Mouse (Mus musculus) central nervous system, embryonic 11.5 days (tissue): ENCODE results near the gene Zfp282. TPM values are rescaled to one million over a fixed set of nuclear protein-coding genes. Genes with fewer than 3 reads are reported as not detected.

Source experiments
- polyA plus RNA-seq: library from polyadenylated mRNA; depleted of rRNA; stranded (reverse); fragments of >200 nt; gene quantifications from 2 replicates; pipeline ENCODE4 v1.2.3, GENCODE M21; 2012; rRNA removed

Zfp282 gene
- 15.2 and 17.5 TPM in 2 replicates for polyA plus RNA-seq

DNA sequence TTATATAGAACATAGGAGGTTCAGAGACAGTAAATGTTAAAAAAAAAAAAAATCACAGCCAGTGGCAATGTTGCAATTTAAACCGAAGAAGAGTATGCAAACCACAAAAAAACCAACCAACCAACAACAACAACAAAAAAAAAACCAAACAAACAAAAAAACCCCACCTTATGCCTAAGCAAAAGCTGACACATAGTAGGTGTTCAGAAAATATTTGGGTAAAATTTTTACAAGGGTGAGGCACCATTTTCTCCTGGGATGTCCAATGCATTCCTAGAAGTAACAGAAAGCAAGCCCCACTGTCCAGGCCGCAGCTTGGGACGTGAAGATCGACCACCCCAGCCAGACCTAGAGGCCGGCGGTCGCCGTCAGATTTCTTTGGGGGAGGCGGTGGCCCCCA, at the start of gene Zfp282:
TSS of gene Zfp282 (plus strand) at position 147 of the 400 bp plus-strand sequence.

GRCm38 (mm10) chr6:47830104-47831078, 46.6 kb upstream of the Zfp282 start, which contains the start of gene Zfp786:
TSS of gene Zfp786 (minus strand) at chr6:47830867.

DNA sequence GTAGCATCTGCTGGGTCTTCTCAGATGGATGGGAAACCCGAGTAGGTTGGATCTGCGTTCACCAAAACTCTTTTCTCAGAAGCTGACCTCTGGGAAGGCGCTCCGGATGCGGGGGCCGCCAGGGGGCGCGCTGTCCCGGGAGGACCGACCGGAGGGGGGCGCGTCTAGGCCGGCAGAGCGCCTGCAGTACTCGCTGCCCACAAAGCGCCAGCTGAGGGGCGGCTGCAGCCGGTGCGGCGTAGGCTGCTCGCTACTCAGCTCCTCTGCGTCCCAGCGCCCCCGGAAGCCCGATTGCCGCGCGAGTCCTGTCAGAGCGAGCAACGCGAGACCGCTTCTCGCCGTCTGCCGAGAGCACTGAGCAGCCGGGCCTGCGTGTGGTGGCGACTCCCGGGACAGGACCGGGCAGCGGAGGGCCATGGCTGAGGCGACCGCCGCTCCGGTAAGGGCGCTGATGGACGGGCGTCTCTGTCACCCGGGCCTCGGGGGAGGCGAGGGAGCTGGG, 41.5 kb upstream of the Zfp282 start, which contains the start of gene Zfp398:
TSS of gene Zfp398 (plus strand) at position 180 of the 502 bp plus-strand sequence.

DNA sequence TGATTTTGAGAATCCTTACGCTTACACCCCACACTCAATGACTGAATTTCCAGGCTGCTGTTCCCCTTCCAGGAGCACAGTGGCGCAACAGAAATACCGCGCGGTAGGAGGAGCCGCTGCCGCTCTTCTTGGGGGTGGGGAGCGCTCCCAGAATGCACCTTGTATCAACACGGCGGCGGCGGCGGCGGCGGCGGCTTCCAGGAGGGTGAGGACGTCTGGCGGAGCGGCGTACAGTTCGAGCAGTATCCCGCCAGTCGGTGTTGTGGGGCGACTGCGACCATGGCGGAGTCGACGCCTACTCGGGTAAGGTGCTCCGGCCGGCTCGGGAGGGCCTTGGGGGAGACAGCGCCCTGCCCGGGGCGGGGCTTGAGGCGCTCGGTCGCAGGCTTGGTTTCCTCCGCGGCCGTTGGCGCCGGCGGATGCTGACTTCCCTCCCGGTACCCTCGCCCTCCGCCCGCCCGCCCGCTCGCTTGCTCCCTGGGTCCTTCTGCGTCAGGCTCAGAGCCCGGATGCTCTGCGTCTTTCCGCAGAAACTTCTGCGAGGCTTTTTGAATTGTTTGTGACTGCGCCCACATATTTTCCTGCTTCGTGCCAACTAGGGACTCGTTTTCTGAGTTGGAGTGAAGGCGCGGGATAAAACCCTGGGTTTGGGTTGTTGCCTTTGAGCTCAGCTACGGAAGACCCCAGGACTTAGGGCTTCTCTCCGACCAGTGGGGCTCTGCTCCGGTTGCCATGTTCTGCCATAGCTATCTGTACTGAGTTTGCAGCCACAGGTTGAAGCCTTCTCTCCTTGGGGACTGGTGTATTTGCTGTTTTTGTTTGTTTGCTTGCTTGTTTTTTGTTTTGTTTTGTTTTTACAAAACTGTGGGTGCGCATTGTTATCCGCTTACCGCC, 43.7 kb downstream of the Zfp282 start, which contains the start of gene Zfp212:
TSS of gene Zfp212 (plus strand) at position 30 of the 894 bp plus-strand sequence.

GRCm38 (mm10) chr6:47953191-47953726, 76.3 kb downstream of the Zfp282 start, which contains the start of gene Zfp956:
TSS of gene Zfp956 (plus strand) at chr6:47953390.

Other genes starting within 250 kb of the Zfp282 start
- gene Pdia4, start 63.8 kb upstream of the Zfp282 start, polyA plus RNA-seq: 143 and 152 TPM in 2 replicates
- 2.8 and 3.6 TPM in 2 replicates for gene Zfp786, start 46.3 kb upstream of the Zfp282 start, polyA plus RNA-seq
- gene Zfp398, start 41.5 kb upstream of the Zfp282 start, polyA plus RNA-seq: 8.0 and 11.0 TPM in 2 replicates
- 17.9 and 22.8 TPM in 2 replicates for gene Zfp212, start 43.3 kb downstream of the Zfp282 start, polyA plus RNA-seq
- gene Zfp956, start 76.2 kb downstream of the Zfp282 start, polyA plus RNA-seq: 9.8 and 14.5 TPM in 2 replicates
- 15.6 and 18.7 TPM in 2 replicates for gene Zfp777, start 171.7 kb downstream of the Zfp282 start, polyA plus RNA-seq
- gene Zfp746, start 209.4 kb downstream of the Zfp282 start, polyA plus RNA-seq: 25.9 and 32.6 TPM in 2 replicates